Mouse (Mus musculus): ENCODE data around the gene Olfr632.
"Not testable (repeated sequence)": the region's sequence is repeated elsewhere in the genome, so short reads cannot be mapped to it uniquely, and the experiment has no call there.

Gene Olfr632

GRCm38 (mm10) chr7:103944137-103944536 lies 10.0 kb downstream of the Olfr632 start, which contains the start of gene Olfr633:
Olfr633 (plus strand) TSS chr7:103944437.
- no peaks in the 10 kb centered on the region for H3K27me3 ChIP-seq (ENCODE audit: insufficient read depth, low read length)
- H3K4me3 ChIP-seq (replicated peaks; ENCODE audit: low read length): no peak within 1 kb of the TSS
- H3K36me3 ChIP-seq (ENCODE audit: insufficient read depth, low read length): no peaks in the 10 kb centered on the region
- no peaks in the 10 kb centered on the region for H3K4me1 ChIP-seq (replicated peaks; ENCODE audit: low read depth, low read length)
- no peaks in the 10 kb centered on the region for H3K9me3 ChIP-seq (ENCODE audit: low read length)
- no peak for TF ChIP-seq POU5F1 (IDR thresholded peaks at IDR 0.05; ENCODE audit: borderline replicate concordance, low read length)
- TF ChIP-seq CTCF (conservative IDR thresholded peaks at IDR 0.05; ENCODE audit: low read length): no peak
- TF ChIP-seq NANOG (IDR thresholded peaks at IDR 0.05; ENCODE audit: borderline replicate concordance, low read length): no peak

- not testable (repeated sequence) for H3K9me3 ChIP-seq (ENCODE audit: low read length); H3K27me3 ChIP-seq (ENCODE audit: insufficient read depth, low read length); H3K36me3 ChIP-seq (ENCODE audit: insufficient read depth, low read length); H3K4me1 ChIP-seq (replicated peaks; ENCODE audit: low read depth, low read length)
- 0 out of 2 replicates have a peak overlapping the region, but pooled peaks have one; percentile 29 for H3K4me3 ChIP-seq (replicated peaks; ENCODE audit: low read length)
These were observed 32.7 kb downstream of the Olfr632 start for GRCm38 (mm10) chr7:103966873-103967272.

- H3K36me3 ChIP-seq (ENCODE audit: insufficient read depth, low read length): no peaks in the 10 kb centered on the region
- H3K4me1 ChIP-seq (replicated peaks; ENCODE audit: low read depth, low read length): no peaks in the 10 kb centered on the region
- H3K4me3 ChIP-seq (replicated peaks; ENCODE audit: low read length): no peak within 1 kb of the TSS
- H3K27me3 ChIP-seq (ENCODE audit: insufficient read depth, low read length): no peaks in the 10 kb centered on the region
- TF ChIP-seq POU5F1 (IDR thresholded peaks at IDR 0.05; ENCODE audit: borderline replicate concordance, low read length) (no peak), CTCF (conservative IDR thresholded peaks at IDR 0.05; ENCODE audit: low read length) (no peak), NANOG (IDR thresholded peaks at IDR 0.05; ENCODE audit: borderline replicate concordance, low read length) (no peak)
- H3K9me3 ChIP-seq (ENCODE audit: low read length): peaks cover 9% of the 10 kb centered on the region; the same call in 1 of the 2 replicates
These were observed 36.7 kb downstream of the Olfr632 start, which contains the start of gene Olfr635 for GRCm38 (mm10) chr7:103970852-103971251. Olfr635 (plus strand) TSS chr7:103971152.

- no peaks in the 10 kb centered on the region for H3K4me1 ChIP-seq (replicated peaks; ENCODE audit: low read depth, low read length)
- TF ChIP-seq NANOG (IDR thresholded peaks at IDR 0.05; ENCODE audit: borderline replicate concordance, low read length) (no peak), CTCF (conservative IDR thresholded peaks at IDR 0.05; ENCODE audit: low read length) (no peak), POU5F1 (IDR thresholded peaks at IDR 0.05; ENCODE audit: borderline replicate concordance, low read length) (no peak)
- H3K27me3 ChIP-seq (ENCODE audit: insufficient read depth, low read length): no peaks in the 10 kb centered on the region
- no peaks in the 10 kb centered on the region for H3K36me3 ChIP-seq (ENCODE audit: insufficient read depth, low read length)
- H3K9me3 ChIP-seq (ENCODE audit: low read length): peaks cover 9% of the 10 kb centered on the region; the same call in 1 of the 2 replicates
- H3K4me3 ChIP-seq (replicated peaks; ENCODE audit: low read length): no peak overlapping the region
These were observed 37.6 kb downstream of the Olfr632 start for GRCm38 (mm10) chr7:103971782-103972181.

Data from E14TG2a.4 (cell line).